Mouse (Mus musculus): ENCODE measurements around the gene Gsta3.
"Not testable (repeated sequence)": the region's sequence is repeated elsewhere in the genome, so short reads cannot be mapped to it uniquely, and the experiment has no call there.

Gsta3 gene

GRCm38 (mm10) chr1:21239911-21240898 is at the start of gene Gsta3:
Gene Gsta3 (plus strand): TSS chr1:21240589.
- no peak for DNase-seq (ENCODE audit: low spot score in 2 of 2)

- no peak for DNase-seq (ENCODE audit: low spot score in 2 of 2)
These were observed 34.1 kb upstream of the Gsta3 start for GRCm38 (mm10) chr1:21206241-21206640.

- not testable (repeated sequence) for DNase-seq (ENCODE audit: low spot score in 2 of 2)
These were observed 26.9 kb upstream of the Gsta3 start for GRCm38 (mm10) chr1:21213537-21213936.

GRCm38 (mm10) chr1:21213991-21214692 is 26.2 kb upstream of the Gsta3 start:
- DNase-seq (ENCODE audit: low spot score in 2 of 2): not testable (repeated sequence)

- DNase-seq (ENCODE audit: low spot score in 2 of 2): peak; percentile 75 to 87
These were observed 21.9 kb upstream of the Gsta3 start, which contains the start of gene Tmem14a for GRCm38 (mm10) chr1:21218489-21218919. Gene Tmem14a (plus strand): TSS chr1:21218575.

GRCm38 (mm10) chr1:21227756-21228395 is 12.5 kb upstream of the Gsta3 start:
- no peak for DNase-seq (ENCODE audit: low spot score in 2 of 2)

GRCm38 (mm10) chr1:21228740-21229722 is 11.4 kb upstream of the Gsta3 start:
- not testable (repeated sequence) for DNase-seq (ENCODE audit: low spot score in 2 of 2)

GRCm38 (mm10) chr1:21230376-21230775 is 10.0 kb upstream of the Gsta3 start:
- no peak for DNase-seq (ENCODE audit: low spot score in 2 of 2)

- DNase-seq (ENCODE audit: low spot score in 2 of 2): no peak
These were observed 8.5 kb upstream of the Gsta3 start for GRCm38 (mm10) chr1:21231744-21232464.

GRCm38 (mm10) chr1:21232516-21232915 is 7.9 kb upstream of the Gsta3 start:
- DNase-seq (ENCODE audit: low spot score in 2 of 2): no peak

GRCm38 (mm10) chr1:21235359-21235758 is 5.0 kb upstream of the Gsta3 start:
- no peak for DNase-seq (ENCODE audit: low spot score in 2 of 2)

- no peak for DNase-seq (ENCODE audit: low spot score in 2 of 2)
These were observed 707 bp downstream of the Gsta3 start for GRCm38 (mm10) chr1:21241096-21241495.

GRCm38 (mm10) chr1:21244290-21244960 is 4.0 kb downstream of the Gsta3 start:
- no peak for DNase-seq (ENCODE audit: low spot score in 2 of 2)

GRCm38 (mm10) chr1:21246136-21246535 is 5.7 kb downstream of the Gsta3 start:
- no peak for DNase-seq (ENCODE audit: low spot score in 2 of 2)

GRCm38 (mm10) chr1:21247896-21248295 is 7.5 kb downstream of the Gsta3 start:
- no peak for DNase-seq (ENCODE audit: low spot score in 2 of 2)

- DNase-seq (ENCODE audit: low spot score in 2 of 2): no peak
These were observed 8.4 kb downstream of the Gsta3 start for GRCm38 (mm10) chr1:21248560-21249390.

GRCm38 (mm10) chr1:21251661-21252060 is 11.3 kb downstream of the Gsta3 start:
- no peak for DNase-seq (ENCODE audit: low spot score in 2 of 2)

- DNase-seq (ENCODE audit: low spot score in 2 of 2): no peak
These were observed 12.3 kb downstream of the Gsta3 start for GRCm38 (mm10) chr1:21252566-21253302.
